Mouse (Mus musculus) neural tube, embryonic 12.5 days (tissue): ENCODE measurements around the gene Ethe1. TPM values are rescaled to one million over a fixed set of nuclear protein-coding genes. Genes with fewer than 3 reads are reported as not detected.
A peak's percentile ranks its signal among the peaks of the same experiment; 100 is the strongest.

Experiments used
- ATAC-seq: fragments of 200-750 bp; cut with Nextera tagmentation; 2 replicates; pipeline ENCODE4 v1.8.0; 2017; ENCODE audit warnings: low read depth, mild to moderate bottlenecking, moderate TSS enrichment, moderate library complexity; ENCODE audit not compliant: low FRiP score
- H3K27ac ChIP-seq: fragments of 300-500 bp; sonication (generic); 2 replicates; pipeline ENCODE4 v1.5.1; 2016
- H3K27me3 ChIP-seq: fragments of 300-500 bp; sonication (generic); replicated peaks from 2 replicates; pipeline ENCODE4 v1.6.1; 2016; ENCODE audit warnings: mild to moderate bottlenecking
- H3K36me3 ChIP-seq: fragments of 300-500 bp; sonication (generic); 2 replicates; pipeline ENCODE4 v1.6.1; 2016; ENCODE audit warnings: mild to moderate bottlenecking
- H3K4me1 ChIP-seq: fragments of 300-500 bp; sonication (generic); 2 replicates; pipeline ENCODE4 v1.6.1; 2016
- H3K4me2 ChIP-seq: fragments of 300-500 bp; sonication (generic); replicated peaks from 2 replicates; pipeline ENCODE4 v1.6.1; 2016; ENCODE audit warnings: mild to moderate bottlenecking
- H3K4me3 ChIP-seq: fragments of 300-500 bp; sonication (generic); 2 replicates; pipeline ENCODE4 v1.5.1; 2016
- H3K9ac ChIP-seq: fragments of 300-500 bp; sonication (generic); 2 replicates; pipeline ENCODE4 v1.6.1; 2016; ENCODE audit warnings: mild to moderate bottlenecking
- H3K9me3 ChIP-seq: fragments of 300-500 bp; sonication (generic); 2 replicates; pipeline ENCODE4 v1.6.1; 2016; ENCODE audit warnings: mild to moderate bottlenecking
- WGBS: fragments of 180-500 bp; shearing (Covaris S2); methylation state at CpG from one replicate; pipeline ENCODE4 v1.1.7; 2016; 5-methylcytosine and 5-hydroxymethylcytosine counted together
- polyA plus RNA-seq: library from polyadenylated mRNA; unstranded; fragments of >200 nt; fragmentation: Nextera tagmentation; extraction: Ambion mirVana; gene quantifications from 2 replicates; pipeline ENCODE4 v1.2.1, GENCODE M21; 2016

The Ethe1 gene
- 17.2 and 18.7 TPM in 2 replicates for polyA plus RNA-seq

GRCm38 (mm10) chr7:24587330-24588105 lies at the start of gene Ethe1, which contains the start of gene Zfp575:
Gene Ethe1, plus strand, starts transcription at chr7:24587543.
Gene Zfp575, minus strand, starts transcription at chr7:24587641.
- Histone ChIP-seq H3K27me3 (peaks cover 29% of the 10 kb centered on the region), H3K36me3 (no peaks in the 10 kb centered on the region), H3K9ac (peak within 1 kb of the TSS; percentile 68), H3K4me2 (peak within 1 kb of the TSS; percentile 75), H3K27ac (no peak within 1 kb of the TSS), H3K4me1 (0 out of 2 replicates have a peak, but pooled peaks cover 10% of the 10 kb centered on the region), H3K4me3 (peak within 1 kb of the TSS; percentile 49), H3K9me3 (no peaks in the 10 kb centered on the region)
- peak; percentile 77 for ATAC-seq
- 6% methylated on average over 30 of the region's 30 CpGs for WGBS

DNA sequence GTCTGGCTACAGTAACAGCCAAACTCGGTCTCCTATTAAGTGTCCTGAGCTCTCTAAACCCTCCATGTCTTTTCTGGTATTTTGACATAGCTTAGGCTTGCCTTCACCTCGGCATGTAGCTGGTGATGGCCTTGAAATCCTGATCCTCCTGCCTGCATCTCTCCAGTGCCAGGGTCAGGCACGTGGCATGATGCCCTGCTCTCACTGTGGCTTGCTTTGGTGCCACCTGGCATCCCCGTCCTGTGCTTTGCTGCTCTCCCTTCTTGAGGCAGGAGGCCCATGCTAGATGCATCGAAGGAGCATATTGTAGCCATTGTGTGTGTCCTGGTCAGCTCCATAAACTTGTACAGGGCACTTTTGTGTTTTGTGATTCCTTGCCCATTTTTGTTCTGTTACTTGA lies 49.8 kb upstream of the Ethe1 start:
- Histone ChIP-seq H3K4me3 (no peak overlapping the region), H3K9me3 (no peaks in the 10 kb centered on the region), H3K27me3 (peaks cover 14% of the 10 kb centered on the region), H3K27ac (no peak overlapping the region), H3K4me1 (peaks cover 20% of the 10 kb centered on the region), H3K9ac (no peak overlapping the region), H3K36me3 (peaks cover 34% of the 10 kb centered on the region), H3K4me2 (no peak overlapping the region)
- 84% methylated on average over 5 of the region's 5 CpGs for WGBS
- no peak for ATAC-seq

DNA sequence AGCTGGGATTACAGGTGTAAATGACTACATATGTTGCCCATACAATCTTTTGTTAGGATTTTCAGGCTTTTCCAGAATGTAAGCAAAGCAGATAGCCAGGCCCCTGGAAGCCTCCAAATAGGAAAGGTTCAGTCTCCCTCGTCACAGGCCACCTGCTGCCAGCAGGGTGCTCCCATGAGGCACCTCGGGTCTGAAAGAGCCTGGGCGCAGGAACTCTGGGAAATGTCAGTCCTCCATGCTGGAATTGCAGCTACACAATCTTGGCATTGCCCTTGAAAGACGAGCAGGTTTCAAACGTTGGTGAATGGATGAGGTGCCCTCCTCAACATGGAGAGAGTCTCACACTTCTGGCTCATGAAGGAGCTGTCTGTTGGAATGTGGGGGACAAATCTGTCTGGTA lies 49.2 kb upstream of the Ethe1 start:
- H3K9me3 ChIP-seq, result no peaks in the 10 kb centered on the region
- H3K9ac ChIP-seq, result no peak overlapping the region
- peaks cover 12% of the 10 kb centered on the region for H3K27me3 ChIP-seq
- H3K36me3 ChIP-seq, result peaks cover 33% of the 10 kb centered on the region
- no peak overlapping the region for H3K27ac ChIP-seq
- H3K4me2 ChIP-seq, result no peak overlapping the region
- H3K4me3 ChIP-seq, result no peak overlapping the region
- H3K4me1 ChIP-seq, result peaks cover 19% of the 10 kb centered on the region
- no peak for ATAC-seq
- WGBS, result 52% methylated on average over 5 of the region's 5 CpGs

- no peak overlapping the region for H3K4me2 ChIP-seq
- ATAC-seq, result no peak
- H3K27ac ChIP-seq, result no peak overlapping the region
- no peaks in the 10 kb centered on the region for H3K9me3 ChIP-seq
- peaks cover 6% of the 10 kb centered on the region for H3K27me3 ChIP-seq
- peaks cover 13% of the 10 kb centered on the region for H3K4me1 ChIP-seq
- no peak overlapping the region for H3K9ac ChIP-seq
- no peak overlapping the region for H3K4me3 ChIP-seq
- H3K36me3 ChIP-seq, result peaks cover 27% of the 10 kb centered on the region
- WGBS, result 76% methylated on average over 5 of the region's 5 CpGs
These were observed 48.6 kb upstream of the Ethe1 start for GRCm38 (mm10) chr7:24538701-24539100.

GRCm38 (mm10) chr7:24539686-24540085 lies 47.7 kb upstream of the Ethe1 start:
- 95% methylated on average over 4 of the region's 4 CpGs for WGBS
- Histone ChIP-seq H3K9me3 (no peaks in the 10 kb centered on the region), H3K27me3 (no peaks in the 10 kb centered on the region), H3K9ac (no peak overlapping the region), H3K36me3 (peaks cover 18% of the 10 kb centered on the region), H3K4me1 (peaks cover 7% of the 10 kb centered on the region; the same call in 1 of the 2 replicates), H3K4me3 (no peak overlapping the region), H3K27ac (no peak overlapping the region), H3K4me2 (no peak overlapping the region)
- no peak for ATAC-seq

- no peak overlapping the region for H3K4me3 ChIP-seq
- H3K9me3 ChIP-seq, result no peaks in the 10 kb centered on the region
- H3K27me3 ChIP-seq, result no peaks in the 10 kb centered on the region
- no peak overlapping the region for H3K27ac ChIP-seq
- no peak overlapping the region for H3K9ac ChIP-seq
- peaks cover 17% of the 10 kb centered on the region for H3K4me1 ChIP-seq
- H3K36me3 ChIP-seq, result peaks cover 9% of the 10 kb centered on the region
- ATAC-seq, result no peak
- WGBS, result 89% methylated on average over 2 of the region's 2 CpGs
- no peak overlapping the region for H3K4me2 ChIP-seq
These were observed 42.8 kb upstream of the Ethe1 start for GRCm38 (mm10) chr7:24544506-24544905.

DNA sequence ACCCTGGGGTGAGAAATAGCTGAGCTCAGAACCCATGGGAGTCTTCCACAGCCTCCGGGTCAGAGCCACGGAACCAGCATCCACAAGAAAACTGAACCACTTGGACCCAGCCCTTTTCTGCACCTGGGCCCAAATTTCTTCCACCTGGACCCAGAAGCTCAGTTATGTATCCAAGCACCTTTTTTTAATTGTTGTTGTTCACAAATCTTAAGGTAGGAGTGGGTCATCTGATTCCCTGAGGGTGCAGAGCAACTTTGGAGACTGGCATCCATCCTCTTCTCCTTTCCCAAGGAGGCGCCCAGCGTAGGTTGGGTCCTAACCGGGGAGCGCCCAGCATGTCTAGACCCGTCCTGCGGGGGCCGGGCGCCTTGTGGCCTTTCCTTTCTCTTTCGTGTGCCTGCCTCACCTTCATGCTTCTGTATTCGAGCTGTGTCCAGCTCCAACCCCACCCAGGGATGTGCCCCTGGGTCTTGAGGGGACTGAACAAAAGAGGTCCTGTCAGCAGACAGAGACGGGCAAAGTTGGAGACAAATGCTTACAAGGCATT lies 41.2 kb upstream of the Ethe1 start, which contains the start of the genes Pinlyp and Xrcc1:
Gene Pinlyp, minus strand, starts transcription at position 51 of the 547 bp plus-strand sequence.
Gene Xrcc1, plus strand, starts transcription at position 222 of the 547 bp plus-strand sequence.
- 34% methylated on average over 13 of the region's 13 CpGs for WGBS

DNA sequence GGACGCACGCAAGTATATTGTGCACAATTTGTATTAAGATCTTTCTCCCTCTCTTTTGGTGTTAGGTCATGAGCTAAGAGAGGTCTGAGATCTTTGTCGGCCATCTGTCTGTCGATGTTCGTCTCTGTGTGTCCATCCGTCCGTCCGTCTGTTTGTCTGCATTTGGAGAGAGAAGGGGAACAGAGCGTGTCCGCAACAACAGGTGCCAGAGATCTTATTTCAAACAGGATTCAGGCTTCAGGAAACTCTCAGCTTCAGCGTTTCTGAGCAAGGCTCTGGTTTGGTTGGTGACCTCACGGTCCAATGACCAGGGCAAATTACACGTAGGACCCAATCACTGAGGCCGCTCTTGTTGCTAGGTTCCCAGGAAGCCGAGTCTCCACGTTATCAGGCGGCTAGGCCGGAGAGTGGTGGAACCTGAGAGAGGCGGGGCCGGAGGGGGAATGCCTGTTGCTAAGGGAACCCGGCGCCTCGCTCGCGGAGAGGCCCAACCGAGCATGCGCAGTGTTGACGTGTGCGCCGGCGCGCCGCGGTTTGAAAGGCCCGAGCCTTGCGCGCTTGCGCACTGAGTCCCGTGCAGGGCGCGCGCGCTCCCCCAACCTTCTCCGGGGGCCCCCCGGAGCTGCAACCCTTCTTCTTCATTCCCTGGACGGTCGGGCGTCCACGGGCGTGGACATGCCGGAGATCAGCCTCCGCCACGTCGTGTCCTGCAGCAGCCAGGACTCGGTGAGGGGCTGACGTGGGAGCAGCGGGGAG lies 40.5 kb upstream of the Ethe1 start:
- ATAC-seq, result peak; percentile 96
- WGBS, result under 1% methylated on average over 57 of the region's 57 CpGs

More for the DNA sequence above, 41.2 kb upstream of the Ethe1 start, which contains the start of the genes Pinlyp and Xrcc1:
- Histone ChIP-seq H3K9me3 (no peaks in the 10 kb centered on the region), H3K4me3 (peak within 1 kb of the TSS; percentile 76), H3K4me2 (peak within 1 kb of the TSS; percentile 81), H3K9ac (peak within 1 kb of the TSS; percentile 74), H3K4me1 (peaks cover 17% of the 10 kb centered on the region), H3K27me3 (no peaks in the 10 kb centered on the region), H3K27ac (no peak within 1 kb of the TSS), H3K36me3 (peaks cover 14% of the 10 kb centered on the region)
- ATAC-seq, result 0 out of 2 replicates have a peak, but pooled peaks have one; percentile 12

GRCm38 (mm10) chr7:24547534-24548036 lies 39.8 kb upstream of the Ethe1 start:
- Histone ChIP-seq H3K36me3 (peaks cover 24% of the 10 kb centered on the region), H3K4me1 (peaks cover 17% of the 10 kb centered on the region), H3K4me3 (peak overlapping the region; percentile 76), H3K9ac (peak overlapping the region; percentile 74), H3K27me3 (no peaks in the 10 kb centered on the region), H3K9me3 (no peaks in the 10 kb centered on the region), H3K4me2 (peak overlapping the region; percentile 81), H3K27ac (no peak overlapping the region)
- WGBS, result 34% methylated on average over 13 of the region's 13 CpGs
- peak; percentile 23 for ATAC-seq

More for the DNA sequence above, 40.5 kb upstream of the Ethe1 start:
- Histone ChIP-seq H3K4me2 (peak overlapping the region; percentile 81), H3K27ac (no peak overlapping the region), H3K9ac (peak overlapping the region; percentile 74), H3K36me3 (peaks cover 16% of the 10 kb centered on the region), H3K27me3 (no peaks in the 10 kb centered on the region), H3K9me3 (no peaks in the 10 kb centered on the region), H3K4me3 (peak overlapping the region; percentile 76), H3K4me1 (peaks cover 17% of the 10 kb centered on the region)

- Histone ChIP-seq H3K36me3 (peaks cover 50% of the 10 kb centered on the region), H3K4me2 (no peak overlapping the region), H3K27ac (no peak overlapping the region), H3K27me3 (no peaks in the 10 kb centered on the region), H3K9me3 (no peaks in the 10 kb centered on the region), H3K9ac (no peak overlapping the region), H3K4me3 (no peak overlapping the region), H3K4me1 (peaks cover 10% of the 10 kb centered on the region)
- ATAC-seq, result no peak
- WGBS, result 86% methylated on average over 12 of the region's 12 CpGs
These were observed 35.2 kb upstream of the Ethe1 start for GRCm38 (mm10) chr7:24551985-24552759.

DNA sequence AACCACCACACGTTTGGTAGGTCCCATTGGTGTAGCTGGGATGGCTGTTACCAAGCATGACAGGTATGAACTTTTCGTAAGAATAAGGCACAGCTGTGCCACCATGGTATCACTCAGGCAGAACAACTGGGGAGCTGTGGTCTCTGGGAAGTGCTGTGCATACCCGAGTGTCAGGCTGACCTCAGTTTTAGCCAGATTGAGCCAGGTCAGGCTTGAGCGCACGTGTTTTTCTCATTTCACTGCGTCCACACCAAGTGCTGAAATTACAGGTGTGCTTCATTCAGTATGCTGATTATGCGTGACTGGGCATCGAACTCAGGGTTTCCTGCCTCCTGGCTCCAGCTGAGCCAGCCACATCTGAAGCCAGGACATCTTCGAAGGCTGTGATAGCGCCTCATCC lies 31.6 kb upstream of the Ethe1 start:
- no peak overlapping the region for H3K27ac ChIP-seq
- H3K4me2 ChIP-seq, result no peak overlapping the region
- WGBS, result 94% methylated on average over 10 of the region's 10 CpGs
- H3K27me3 ChIP-seq, result no peaks in the 10 kb centered on the region
- ATAC-seq, result no peak
- no peak overlapping the region for H3K9ac ChIP-seq
- no peak overlapping the region for H3K4me3 ChIP-seq
- H3K4me1 ChIP-seq, result no peaks in the 10 kb centered on the region
- peaks cover 62% of the 10 kb centered on the region for H3K36me3 ChIP-seq
- H3K9me3 ChIP-seq, result no peaks in the 10 kb centered on the region
